Mouse (Mus musculus): ENCODE results near the gene Hist1h1d. TPM values are rescaled to one million over a fixed set of nuclear protein-coding genes. Genes with fewer than 3 reads are reported as not detected.

The Hist1h1d gene
- total RNA-seq, 2 experiments from 2014 or later: 59.1 to 587 TPM

Other genes with a start within 250 kb of the Hist1h1d start
Only the 30 nearest of the 34 such genes appear.
- 4.3 and 15.1 TPM in 2 replicates for gene Zfp322a, start 184.1 kb upstream of the Hist1h1d start, total RNA-seq (2015; ENCODE audit: low replicate concordance)
- 18.7 and 48.1 TPM in 2 replicates for gene Zfp322a, start 184.1 kb upstream of the Hist1h1d start, total RNA-seq (2017; ENCODE audit: low replicate concordance)
- 1.1 and 2.1 TPM in 2 replicates for gene Abt1, start 129.4 kb upstream of the Hist1h1d start, total RNA-seq (2015; ENCODE audit: low replicate concordance)
- gene Abt1, start 129.4 kb upstream of the Hist1h1d start, total RNA-seq (2017; ENCODE audit: low replicate concordance): 1.3 and 1.6 TPM in 2 replicates
- gene Btn1a1, start 87.4 kb upstream of the Hist1h1d start, total RNA-seq (2015; ENCODE audit: low replicate concordance): 1.4 and 4.2 TPM in 2 replicates
- gene Btn1a1, start 87.4 kb upstream of the Hist1h1d start, total RNA-seq (2017; ENCODE audit: low replicate concordance): 0.90 and 1.4 TPM in 2 replicates
- not detected in 2 replicates for gene Btn2a2, start 64.4 kb upstream of the Hist1h1d start, total RNA-seq (2015; ENCODE audit: low replicate concordance)
- not detected in 2 replicates for gene Btn2a2, start 64.4 kb upstream of the Hist1h1d start, total RNA-seq (2017; ENCODE audit: low replicate concordance)
- gene Hist1h4h, start 22.2 kb upstream of the Hist1h1d start, total RNA-seq (2015; ENCODE audit: low replicate concordance): 323 and 492 TPM in 2 replicates
- 3,110 and 3,215 TPM in 2 replicates for gene Hist1h4h, start 22.2 kb upstream of the Hist1h1d start, total RNA-seq (2017; ENCODE audit: low replicate concordance)
- 180 and 320 TPM in 2 replicates for gene Hist1h2af, start 19.4 kb upstream of the Hist1h1d start, total RNA-seq (2015; ENCODE audit: low replicate concordance)
- gene Hist1h2af, start 19.4 kb upstream of the Hist1h1d start, total RNA-seq (2017; ENCODE audit: low replicate concordance): 7,936 and 7,993 TPM in 2 replicates
- gene Hist1h3g, start 17.8 kb upstream of the Hist1h1d start, total RNA-seq (2015; ENCODE audit: low replicate concordance): 573 TPM in 2 replicates
- 250 and 889 TPM in 2 replicates for gene Hist1h3g, start 17.8 kb upstream of the Hist1h1d start, total RNA-seq (2017; ENCODE audit: low replicate concordance)
- gene Hist1h2bh, start 9.9 kb upstream of the Hist1h1d start, total RNA-seq (2015; ENCODE audit: low replicate concordance): 90.1 and 113 TPM in 2 replicates
- 325 and 367 TPM in 2 replicates for gene Hist1h2bh, start 9.9 kb upstream of the Hist1h1d start, total RNA-seq (2017; ENCODE audit: low replicate concordance)
- 145 and 158 TPM in 2 replicates for gene Hist1h3f, start 9.2 kb upstream of the Hist1h1d start, total RNA-seq (2015; ENCODE audit: low replicate concordance)
- 262 and 310 TPM in 2 replicates for gene Hist1h3f, start 9.2 kb upstream of the Hist1h1d start, total RNA-seq (2017; ENCODE audit: low replicate concordance)
- gene Hist1h4f, start 1.6 kb upstream of the Hist1h1d start, total RNA-seq (2015; ENCODE audit: low replicate concordance): 838 and 1,105 TPM in 2 replicates
- 7,675 and 12,079 TPM in 2 replicates for gene Hist1h4f, start 1.6 kb upstream of the Hist1h1d start, total RNA-seq (2017; ENCODE audit: low replicate concordance)
- gene Hist1h3e, start 9.1 kb downstream of the Hist1h1d start, total RNA-seq (2015; ENCODE audit: low replicate concordance): 238 and 264 TPM in 2 replicates
- 387 and 422 TPM in 2 replicates for gene Hist1h3e, start 9.1 kb downstream of the Hist1h1d start, total RNA-seq (2017; ENCODE audit: low replicate concordance)
- gene Hist1h2ae, start 18.0 kb downstream of the Hist1h1d start, total RNA-seq (2015; ENCODE audit: low replicate concordance): 4.2 and 33.5 TPM in 2 replicates
- gene Hist1h2ae, start 18.0 kb downstream of the Hist1h1d start, total RNA-seq (2017; ENCODE audit: low replicate concordance): 1,390 and 1,464 TPM in 2 replicates
- 851 and 976 TPM in 2 replicates for gene Hist1h2bg, start 18.1 kb downstream of the Hist1h1d start, total RNA-seq (2015; ENCODE audit: low replicate concordance)
- gene Hist1h2bg, start 18.1 kb downstream of the Hist1h1d start, total RNA-seq (2017; ENCODE audit: low replicate concordance): 2,677 and 3,057 TPM in 2 replicates
- gene Hist1h2bf, start 20.9 kb downstream of the Hist1h1d start, total RNA-seq (2015; ENCODE audit: low replicate concordance): 1,210 and 1,460 TPM in 2 replicates
- gene Hist1h2bf, start 20.9 kb downstream of the Hist1h1d start, total RNA-seq (2017; ENCODE audit: low replicate concordance): 1,557 and 1,840 TPM in 2 replicates
- 9.0 and 15.1 TPM in 2 replicates for gene Hist1h2ad, start 21.1 kb downstream of the Hist1h1d start, total RNA-seq (2015; ENCODE audit: low replicate concordance)
- gene Hist1h2ad, start 21.1 kb downstream of the Hist1h1d start, total RNA-seq (2017; ENCODE audit: low replicate concordance): 2,771 and 6,356 TPM in 2 replicates
- 379 and 393 TPM in 2 replicates for gene Hist1h3d, start 22.5 kb downstream of the Hist1h1d start, total RNA-seq (2015; ENCODE audit: low replicate concordance)
- gene Hist1h3d, start 22.5 kb downstream of the Hist1h1d start, total RNA-seq (2017; ENCODE audit: low replicate concordance): 236 and 363 TPM in 2 replicates
- gene Hist1h4d, start 28.3 kb downstream of the Hist1h1d start, total RNA-seq (2015; ENCODE audit: low replicate concordance): 1,614 and 1,995 TPM in 2 replicates
- 2,133 and 2,242 TPM in 2 replicates for gene Hist1h4d, start 28.3 kb downstream of the Hist1h1d start, total RNA-seq (2017; ENCODE audit: low replicate concordance)
- 39.8 and 50.1 TPM in 2 replicates for gene Hist1h2be, start 67.9 kb downstream of the Hist1h1d start, total RNA-seq (2015; ENCODE audit: low replicate concordance)
- 202 and 281 TPM in 2 replicates for gene Hist1h2be, start 67.9 kb downstream of the Hist1h1d start, total RNA-seq (2017; ENCODE audit: low replicate concordance)
- 1,339 and 1,610 TPM in 2 replicates for gene Hist1h1e, start 69.3 kb downstream of the Hist1h1d start, total RNA-seq (2015; ENCODE audit: low replicate concordance)
- gene Hist1h1e, start 69.3 kb downstream of the Hist1h1d start, total RNA-seq (2017; ENCODE audit: low replicate concordance): 1,649 and 1,886 TPM in 2 replicates
- gene Hist1h2ac, start 130.7 kb downstream of the Hist1h1d start, total RNA-seq (2015; ENCODE audit: low replicate concordance): 7.5 and 8.3 TPM in 2 replicates
- 152 and 187 TPM in 2 replicates for gene Hist1h2ac, start 130.7 kb downstream of the Hist1h1d start, total RNA-seq (2017; ENCODE audit: low replicate concordance)
- 84.3 and 136 TPM in 2 replicates for gene Hist1h2bc, start 130.9 kb downstream of the Hist1h1d start, total RNA-seq (2015; ENCODE audit: low replicate concordance)
- 401 and 556 TPM in 2 replicates for gene Hist1h2bc, start 130.9 kb downstream of the Hist1h1d start, total RNA-seq (2017; ENCODE audit: low replicate concordance)
- 2.2 TPM in 1 of 2 replicates, not detected in the other for gene Hist1h1t, start 142.6 kb downstream of the Hist1h1d start, total RNA-seq (2015; ENCODE audit: low replicate concordance)
- gene Hist1h1t, start 142.6 kb downstream of the Hist1h1d start, total RNA-seq (2017; ENCODE audit: low replicate concordance): 3.5 and 8.2 TPM in 2 replicates
- gene Hist1h4c, start 145.2 kb downstream of the Hist1h1d start, total RNA-seq (2015; ENCODE audit: low replicate concordance): 225 and 268 TPM in 2 replicates
- 667 and 1,084 TPM in 2 replicates for gene Hist1h4c, start 145.2 kb downstream of the Hist1h1d start, total RNA-seq (2017; ENCODE audit: low replicate concordance)
- gene Hfe, start 157.6 kb downstream of the Hist1h1d start, total RNA-seq (2015; ENCODE audit: low replicate concordance): 7.5 and 14.1 TPM in 2 replicates
- 0.77 and 2.2 TPM in 2 replicates for gene Hfe, start 157.6 kb downstream of the Hist1h1d start, total RNA-seq (2017; ENCODE audit: low replicate concordance)
- gene Hist1h1c, start 185.5 kb downstream of the Hist1h1d start, total RNA-seq (2015; ENCODE audit: low replicate concordance): 527 and 533 TPM in 2 replicates
- 3,859 and 4,708 TPM in 2 replicates for gene Hist1h1c, start 185.5 kb downstream of the Hist1h1d start, total RNA-seq (2017; ENCODE audit: low replicate concordance)
- gene Hist1h3c, start 192.3 kb downstream of the Hist1h1d start, total RNA-seq (2015; ENCODE audit: low replicate concordance): 412 and 474 TPM in 2 replicates
- gene Hist1h3c, start 192.3 kb downstream of the Hist1h1d start, total RNA-seq (2017; ENCODE audit: low replicate concordance): 1,335 and 2,217 TPM in 2 replicates
- 856 and 1,017 TPM in 2 replicates for gene Hist1h2bb, start 193.5 kb downstream of the Hist1h1d start, total RNA-seq (2015; ENCODE audit: low replicate concordance)
- 7,682 and 13,399 TPM in 2 replicates for gene Hist1h2bb, start 193.5 kb downstream of the Hist1h1d start, total RNA-seq (2017; ENCODE audit: low replicate concordance)
- 222 and 372 TPM in 2 replicates for gene Hist1h2ab, start 197.9 kb downstream of the Hist1h1d start, total RNA-seq (2015; ENCODE audit: low replicate concordance)
- gene Hist1h2ab, start 197.9 kb downstream of the Hist1h1d start, total RNA-seq (2017; ENCODE audit: low replicate concordance): 5,516 and 10,292 TPM in 2 replicates
- 1,233 and 1,450 TPM in 2 replicates for gene Hist1h3b, start 199.0 kb downstream of the Hist1h1d start, total RNA-seq (2015; ENCODE audit: low replicate concordance)
- 1,686 and 1,833 TPM in 2 replicates for gene Hist1h3b, start 199.0 kb downstream of the Hist1h1d start, total RNA-seq (2017; ENCODE audit: low replicate concordance)
- 331 and 380 TPM in 2 replicates for gene Hist1h4b, start 203.8 kb downstream of the Hist1h1d start, total RNA-seq (2015; ENCODE audit: low replicate concordance)
- gene Hist1h4b, start 203.8 kb downstream of the Hist1h1d start, total RNA-seq (2017; ENCODE audit: low replicate concordance): 1,134 and 2,811 TPM in 2 replicates

Measured in erythroid progenitor cell, adult 5-6 weeks (primary cell).